Mouse (Mus musculus): Measurements from ENCODE around the gene Mxd3. TPM values are rescaled to one million over a fixed set of nuclear protein-coding genes. Genes with fewer than 3 reads are reported as not detected.

Gene Mxd3
- polyA plus RNA-seq, 1 experiment from 2014 or later = 0.43 TPM

DNA sequence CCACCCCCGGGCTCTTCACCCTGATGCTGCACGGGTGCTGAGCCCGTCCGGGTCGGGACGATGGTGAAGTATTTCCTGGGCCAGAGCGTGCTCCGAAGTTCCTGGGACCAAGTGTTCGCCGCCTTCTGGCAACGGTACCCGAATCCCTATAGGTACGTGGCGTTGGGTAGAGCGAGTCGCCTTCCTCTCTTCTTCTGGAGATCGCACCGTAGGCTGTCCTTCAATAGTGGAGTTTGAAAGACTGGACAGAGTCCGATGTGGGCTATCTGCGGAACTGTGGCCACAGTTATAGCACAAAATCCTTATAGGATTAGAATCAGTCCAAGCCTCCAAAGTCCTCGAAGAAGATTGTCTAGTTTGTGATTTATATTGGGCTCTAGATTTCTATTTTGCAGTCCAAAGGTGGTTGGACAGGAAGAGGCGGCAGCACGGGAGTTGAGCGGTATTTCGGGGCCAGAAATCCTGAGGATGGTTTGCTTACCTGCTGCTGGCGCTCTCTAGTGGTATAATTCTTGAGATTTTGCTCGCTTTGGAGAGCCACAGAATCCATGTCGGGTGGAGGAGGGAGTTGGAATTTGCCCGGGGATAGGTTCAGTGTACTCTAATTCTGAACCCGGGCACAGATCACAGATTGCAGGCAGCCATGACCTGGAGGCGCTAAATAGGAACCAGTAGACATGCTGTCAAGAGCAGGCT is 7.3 kb downstream of the Mxd3 start:
- WGBS (ENCODE audit: missing documents) = 3% methylated on average over 31 of the region's 31 CpGs
- peak overlapping the region; percentile 85 for H3K27ac ChIP-seq
- H3K36me3 ChIP-seq (ENCODE audit: inconsistent target) = peaks cover 17% of the 10 kb centered on the region; the same call in 1 of the 2 replicates
- H3K79me2 ChIP-seq (ENCODE audit: inconsistent target) = peaks cover 49% of the 10 kb centered on the region
- H3K4me3 ChIP-seq (ENCODE audit: inconsistent target) = peak overlapping the region; percentile 97

DNA sequence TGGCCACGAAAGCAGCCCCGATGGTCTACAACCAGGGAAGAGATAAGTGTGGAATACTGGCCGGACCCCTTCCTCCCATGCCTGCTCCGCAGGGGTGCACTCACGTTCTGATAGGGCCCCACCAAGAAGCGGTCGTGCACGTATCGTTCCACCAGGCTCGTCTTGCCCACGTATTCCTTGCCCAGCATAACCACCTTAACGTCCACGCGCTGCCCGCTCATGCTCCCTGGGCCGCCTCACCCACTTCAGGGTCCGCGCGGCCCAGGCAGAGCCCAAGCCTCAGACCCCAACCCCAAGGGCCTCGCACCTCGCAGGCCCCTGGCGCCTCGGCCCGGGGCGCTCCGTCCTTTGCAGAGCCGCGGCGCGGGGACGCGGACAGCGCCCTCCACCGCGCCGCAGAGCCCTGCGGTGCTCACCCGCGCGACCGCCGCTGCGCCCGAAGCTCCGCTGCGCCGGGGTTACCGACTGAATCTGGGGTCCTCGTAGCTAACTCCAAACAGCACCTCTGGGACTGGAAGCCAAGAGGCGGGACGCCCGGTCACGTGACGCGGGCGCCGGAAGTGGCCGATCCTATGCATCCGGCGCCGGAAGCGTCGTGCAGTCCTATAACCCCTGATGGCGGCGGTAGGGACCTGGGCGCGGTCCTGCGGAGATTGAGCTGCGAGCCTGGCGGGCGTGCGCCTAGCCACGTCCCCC is 8.0 kb downstream of the Mxd3 start, which contains the start of gene Rab24:
Gene Rab24, minus strand, starts transcription at position 513 of the 696 bp plus-strand sequence.
- under 1% methylated on average over 73 of the region's 73 CpGs for WGBS (ENCODE audit: missing documents)
- Histone ChIP-seq H3K36me3 (ENCODE audit: inconsistent target) (peaks cover 17% of the 10 kb centered on the region; the same call in 1 of the 2 replicates), H3K79me2 (ENCODE audit: inconsistent target) (peaks cover 52% of the 10 kb centered on the region), H3K27ac (peak within 1 kb of the TSS; percentile 85), H3K4me3 (ENCODE audit: inconsistent target) (peak within 1 kb of the TSS; percentile 97)

DNA sequence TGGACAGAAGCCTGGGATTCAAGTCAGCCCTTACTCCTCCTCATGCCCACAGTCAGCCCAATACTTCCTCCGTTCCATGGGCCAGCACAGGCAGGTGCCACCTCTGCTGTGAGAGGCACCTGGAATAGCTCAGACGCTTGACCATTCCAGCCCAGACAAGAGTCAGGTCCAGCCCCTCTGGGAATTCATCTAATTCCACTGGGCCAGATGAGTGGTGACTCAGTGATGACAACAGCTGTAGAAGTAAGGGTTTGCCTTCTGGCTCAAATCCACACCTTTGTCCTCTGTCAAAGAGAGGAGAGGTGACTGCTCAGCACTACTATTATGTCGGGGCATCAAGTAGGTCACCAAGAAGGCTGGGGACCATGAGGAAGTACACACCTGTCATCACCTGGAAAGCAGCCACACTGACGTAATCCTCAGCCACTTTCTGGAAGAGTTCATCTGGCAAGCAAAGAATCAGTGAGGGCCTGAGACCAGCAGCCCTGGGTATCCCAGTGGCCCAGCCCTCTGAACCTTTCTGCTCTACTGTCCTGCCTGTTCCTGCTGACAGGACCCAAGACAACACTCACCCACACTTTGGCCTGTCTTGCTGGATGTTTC is 9.6 kb downstream of the Mxd3 start, which contains the start of gene Prelid1:
Gene Prelid1, plus strand, starts transcription at position 570 of the 603 bp plus-strand sequence.
- Histone ChIP-seq H3K4me3 (ENCODE audit: inconsistent target) (peak within 1 kb of the TSS; percentile 86), H3K79me2 (ENCODE audit: inconsistent target) (peaks cover 63% of the 10 kb centered on the region), H3K27ac (peak within 1 kb of the TSS; percentile 78), H3K36me3 (ENCODE audit: inconsistent target) (peaks cover 21% of the 10 kb centered on the region; the same call in 1 of the 2 replicates)
- WGBS (ENCODE audit: missing documents) = 86% methylated on average over 4 of the region's 4 CpGs

DNA sequence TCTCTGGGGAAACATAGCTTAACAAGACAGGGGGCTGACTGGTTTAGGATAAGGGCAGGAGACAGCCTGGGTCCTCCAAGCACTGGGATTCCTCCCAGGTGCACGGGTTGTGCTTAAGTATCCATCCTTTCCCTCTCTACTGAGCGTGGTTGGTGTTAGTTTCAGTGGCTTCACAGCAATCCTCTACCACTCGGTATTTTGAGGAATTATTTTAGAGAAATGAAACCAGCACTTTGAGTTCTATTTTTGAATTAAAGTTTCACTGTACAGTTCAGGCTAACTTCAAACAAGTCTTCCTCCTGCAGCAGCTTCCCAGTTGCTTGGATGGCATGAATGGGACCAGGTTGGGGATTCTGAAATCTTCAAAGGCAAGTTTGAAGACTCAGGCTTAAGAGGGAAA is 11.3 kb downstream of the Mxd3 start:
- WGBS (ENCODE audit: missing documents) = 3% methylated on average over 3 of the region's 3 CpGs
- peak overlapping the region; percentile 78 for H3K27ac ChIP-seq

DNA sequence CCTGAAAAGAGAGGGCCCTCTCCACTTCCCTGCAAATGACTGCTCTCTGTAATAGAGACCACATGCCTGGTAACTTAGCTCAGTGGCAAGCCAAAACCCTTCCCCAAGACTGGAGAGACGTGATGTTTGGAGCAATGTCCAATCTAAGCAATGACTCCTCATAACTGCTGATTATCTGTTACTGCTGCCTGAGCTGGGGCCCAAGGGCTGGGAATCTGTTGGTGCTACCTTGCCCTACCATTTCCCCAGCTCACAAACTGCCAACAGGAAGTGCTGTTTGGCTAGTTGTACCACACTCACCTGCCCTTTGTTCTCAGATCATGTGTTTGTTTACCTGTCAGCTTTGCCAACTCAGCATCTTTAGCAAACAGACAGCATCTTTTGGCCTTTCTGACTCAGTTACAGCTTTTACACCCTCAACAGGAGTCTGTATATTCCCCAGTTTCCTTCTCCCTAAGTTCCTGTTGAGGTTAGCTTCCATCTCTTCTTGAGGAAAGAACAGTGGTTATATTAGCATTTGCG is 14.7 kb downstream of the Mxd3 start:
- Histone ChIP-seq H3K4me3 (ENCODE audit: inconsistent target) (no peak overlapping the region), H3K36me3 (ENCODE audit: inconsistent target) (peaks cover 57% of the 10 kb centered on the region), H3K27ac (no peak overlapping the region), H3K79me2 (ENCODE audit: inconsistent target) (peaks cover 19% of the 10 kb centered on the region)
- 86% methylated on average over 2 of the region's 2 CpGs for WGBS (ENCODE audit: missing documents)

More for the DNA sequence above, 11.3 kb downstream of the Mxd3 start:
- Histone ChIP-seq H3K79me2 (ENCODE audit: inconsistent target) (peaks cover 51% of the 10 kb centered on the region), H3K4me3 (ENCODE audit: inconsistent target) (no peak overlapping the region), H3K36me3 (ENCODE audit: inconsistent target) (peaks cover 25% of the 10 kb centered on the region)

DNA sequence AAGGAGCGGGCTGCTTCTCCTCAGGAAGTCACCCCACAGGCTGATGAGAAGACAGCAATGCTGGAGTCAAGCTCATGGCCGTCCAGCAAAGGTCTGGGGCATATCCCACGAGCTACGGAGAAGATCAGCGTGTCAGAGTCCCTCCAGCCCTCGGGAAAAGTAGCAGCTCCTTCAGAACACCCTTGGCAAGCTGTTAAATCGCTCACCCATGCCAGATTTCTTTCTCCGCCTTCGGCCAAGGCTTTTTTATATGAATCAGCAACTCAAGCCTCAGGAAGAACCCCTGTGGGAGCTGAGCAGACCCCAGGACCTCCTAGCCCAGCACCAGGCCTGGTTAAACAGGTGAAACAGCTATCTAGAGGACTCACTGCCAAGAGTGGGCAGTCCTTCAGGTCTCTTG is 16.6 kb downstream of the Mxd3 start:
- Histone ChIP-seq H3K4me3 (ENCODE audit: inconsistent target) (no peak overlapping the region), H3K36me3 (ENCODE audit: inconsistent target) (peaks cover 62% of the 10 kb centered on the region), H3K79me2 (ENCODE audit: inconsistent target) (peaks cover 14% of the 10 kb centered on the region; the same call in 1 of the 2 replicates), H3K27ac (no peak overlapping the region)
- 93% methylated on average over 9 of the region's 9 CpGs for WGBS (ENCODE audit: missing documents)

DNA sequence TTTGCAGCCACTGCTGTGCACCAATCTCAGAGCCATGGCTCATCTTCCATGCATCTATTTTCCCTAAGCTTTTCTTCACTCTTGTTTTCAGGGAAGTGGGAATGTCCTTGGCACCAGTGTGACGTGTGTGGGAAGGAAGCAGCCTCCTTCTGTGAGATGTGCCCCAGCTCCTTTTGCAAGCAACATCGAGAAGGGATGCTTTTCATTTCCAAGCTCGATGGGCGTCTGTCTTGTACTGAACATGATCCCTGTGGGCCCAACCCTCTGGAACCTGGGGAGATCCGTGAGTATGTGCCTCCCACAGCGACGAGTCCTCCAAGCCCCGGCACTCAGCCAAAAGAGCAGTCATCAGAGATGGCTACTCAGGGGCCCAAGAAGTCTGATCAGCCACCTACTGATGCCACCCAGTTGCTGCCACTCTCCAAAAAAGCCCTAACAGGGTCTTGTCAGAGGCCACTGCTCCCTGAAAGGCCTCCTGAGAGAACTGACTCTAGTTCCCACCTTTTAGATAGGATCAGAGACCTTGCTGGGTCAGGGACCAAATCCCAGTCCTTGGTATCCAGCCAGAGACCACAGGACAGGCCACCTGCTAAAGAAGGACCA is 17.5 kb downstream of the Mxd3 start:
- no peak overlapping the region for H3K27ac ChIP-seq
- peaks cover 14% of the 10 kb centered on the region; the same call in 1 of the 2 replicates for H3K79me2 ChIP-seq (ENCODE audit: inconsistent target)
- no peak overlapping the region for H3K4me3 ChIP-seq (ENCODE audit: inconsistent target)
- peaks cover 70% of the 10 kb centered on the region for H3K36me3 ChIP-seq (ENCODE audit: inconsistent target)
- 89% methylated on average over 8 of the region's 8 CpGs for WGBS (ENCODE audit: missing documents)

DNA sequence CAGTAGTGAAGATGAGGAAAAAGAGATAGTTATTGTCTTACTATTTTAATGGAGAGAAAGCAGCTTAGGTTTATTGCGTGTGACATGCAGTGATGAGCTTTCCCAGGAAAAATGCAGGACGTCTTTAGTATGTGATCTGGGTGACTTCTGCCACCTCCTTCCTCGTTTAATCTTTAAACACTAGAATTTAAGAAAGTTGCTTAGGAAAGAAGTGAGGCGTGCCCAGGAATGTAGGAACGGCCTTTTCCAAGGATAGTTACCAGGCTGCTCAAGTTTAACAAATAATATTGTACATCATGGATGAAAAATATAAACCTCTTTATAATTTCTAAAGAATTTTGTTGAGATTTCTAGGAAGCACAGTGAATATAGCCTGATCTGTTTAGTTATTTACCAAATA is 28.7 kb downstream of the Mxd3 start:
- Histone ChIP-seq H3K27ac (no peak overlapping the region), H3K79me2 (ENCODE audit: inconsistent target) (no peaks in the 10 kb centered on the region), H3K4me3 (ENCODE audit: inconsistent target) (no peak overlapping the region), H3K36me3 (ENCODE audit: inconsistent target) (peaks cover 77% of the 10 kb centered on the region)
- 88% methylated on average over 4 of the region's 5 CpGs for WGBS (ENCODE audit: missing documents)

DNA sequence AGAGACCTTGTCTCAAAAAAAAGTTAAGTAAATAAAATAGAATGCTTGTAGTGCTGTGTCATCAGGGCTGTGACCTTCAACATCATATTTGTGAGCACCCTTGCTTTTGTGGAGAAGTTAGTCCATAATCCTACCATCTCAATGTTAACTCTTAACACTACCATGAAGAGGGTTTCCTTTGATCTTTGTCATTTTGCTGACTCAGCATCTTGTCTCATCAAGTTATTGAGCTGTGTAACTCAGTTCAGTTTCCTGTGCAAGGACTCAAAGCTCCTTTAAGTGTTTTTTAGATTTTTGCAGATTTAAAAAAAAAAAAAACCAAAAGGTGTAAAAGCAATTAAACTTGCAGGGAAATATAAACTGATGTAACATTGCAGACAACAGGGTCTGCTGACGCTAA is 32.9 kb downstream of the Mxd3 start:
- peaks cover 75% of the 10 kb centered on the region for H3K36me3 ChIP-seq (ENCODE audit: inconsistent target)
- 100% methylated on average over 1 of the region's 1 CpGs for WGBS (ENCODE audit: missing documents)
- H3K4me3 ChIP-seq (ENCODE audit: inconsistent target) = no peak overlapping the region
- H3K79me2 ChIP-seq (ENCODE audit: inconsistent target) = no peaks in the 10 kb centered on the region
- H3K27ac ChIP-seq = no peak overlapping the region

DNA sequence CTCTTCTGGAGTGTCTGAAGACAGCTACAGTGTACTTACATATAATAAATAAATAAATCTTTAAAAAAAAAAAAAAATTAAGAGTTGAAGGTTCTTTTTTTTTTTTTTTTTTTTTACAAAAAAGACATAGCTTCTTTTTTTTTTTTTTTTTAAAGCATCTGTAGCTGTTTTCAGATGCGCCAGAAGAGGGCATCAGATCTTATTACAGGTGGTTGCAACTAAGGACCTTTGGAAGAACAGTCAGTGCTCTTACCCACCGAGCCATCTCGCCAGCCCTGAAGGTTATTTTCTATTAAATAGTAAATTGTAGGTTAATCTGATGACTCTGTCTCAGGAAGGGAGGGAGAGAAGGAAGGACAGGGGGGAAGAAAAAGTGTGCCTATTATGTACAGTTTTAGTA is 40.8 kb downstream of the Mxd3 start:
- 73% methylated on average over 2 of the region's 3 CpGs for WGBS (ENCODE audit: missing documents)
- peaks cover 52% of the 10 kb centered on the region for H3K36me3 ChIP-seq (ENCODE audit: inconsistent target)
- no peaks in the 10 kb centered on the region for H3K79me2 ChIP-seq (ENCODE audit: inconsistent target)
- H3K27ac ChIP-seq = no peak overlapping the region
- no peak overlapping the region for H3K4me3 ChIP-seq (ENCODE audit: inconsistent target)

DNA sequence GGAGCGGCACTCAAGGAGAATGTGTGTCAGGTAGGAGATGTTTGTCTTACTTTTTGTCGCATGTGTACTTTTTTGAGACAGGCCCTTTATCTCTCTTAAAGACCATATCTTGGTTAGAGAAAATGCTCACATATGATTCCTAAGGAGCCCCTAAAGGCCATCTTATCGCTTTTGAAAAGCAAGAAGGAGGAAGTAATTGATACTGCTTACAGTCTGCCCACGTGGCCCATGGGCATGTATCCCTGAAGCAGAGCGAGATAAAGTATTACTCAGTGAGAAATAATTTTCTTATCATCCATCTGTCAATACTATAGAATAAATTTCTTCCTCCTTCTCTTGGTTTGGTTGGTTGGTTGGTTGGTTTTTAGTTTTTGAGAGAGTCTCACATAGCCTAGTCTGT is 52.0 kb downstream of the Mxd3 start:
- H3K27ac ChIP-seq = no peak overlapping the region
- peaks cover 26% of the 10 kb centered on the region; the same call in 1 of the 2 replicates for H3K79me2 ChIP-seq (ENCODE audit: inconsistent target)
- peaks cover 62% of the 10 kb centered on the region for H3K36me3 ChIP-seq (ENCODE audit: inconsistent target)
- no peak overlapping the region for H3K4me3 ChIP-seq (ENCODE audit: inconsistent target)
- 100% methylated on average over 3 of the region's 5 CpGs for WGBS (ENCODE audit: missing documents)

DNA sequence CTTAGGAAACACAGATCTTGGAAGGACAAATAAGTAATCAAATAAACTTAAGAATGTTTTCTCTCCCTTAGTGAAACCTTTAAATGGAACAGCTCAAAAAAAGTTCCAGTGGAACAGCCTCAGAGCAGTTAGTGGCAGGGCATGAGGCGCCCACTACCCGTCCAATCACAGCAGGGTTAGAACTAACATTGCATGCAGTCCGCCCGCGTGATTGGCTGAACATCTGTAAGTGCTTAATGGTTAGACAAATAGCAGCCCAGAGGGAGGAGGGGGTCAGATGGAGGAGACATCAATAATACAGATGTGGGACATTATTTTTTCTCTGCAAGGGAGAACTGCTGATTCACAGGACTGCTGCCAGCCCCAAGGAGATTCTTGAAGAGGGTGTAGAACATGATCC is 52.4 kb downstream of the Mxd3 start:
- Histone ChIP-seq H3K27ac (no peak overlapping the region), H3K4me3 (ENCODE audit: inconsistent target) (no peak overlapping the region), H3K79me2 (ENCODE audit: inconsistent target) (peaks cover 26% of the 10 kb centered on the region; the same call in 1 of the 2 replicates), H3K36me3 (ENCODE audit: inconsistent target) (peaks cover 61% of the 10 kb centered on the region)
- WGBS (ENCODE audit: missing documents) = 98% methylated on average over 5 of the region's 5 CpGs
